Mouse (Mus musculus) embryonic fibroblast, embryonic 13.5 days (primary cell): ENCODE measurements at regions not wholly inside any gene's neighbourhood (a gene's known extent, or its start where the extent isn't known, plus 50 kb on each side); places are given as distances from the start of the nearest gene placed in this dataset.

Experiments used
- CTCF ChIP-seq: IDR thresholded peaks from 2 replicates; pipeline ENCODE4 v1.5.1; 2011; ENCODE audit warnings: mild to moderate bottlenecking, control low read depth, low read length, moderate library complexity, borderline replicate concordance; ENCODE audit not compliant: insufficient read depth
- POLR2A ChIP-seq: IDR thresholded peaks from 2 replicates; pipeline ENCODE4 v1.6.1; 2011; ENCODE audit warnings: low read depth, mild to moderate bottlenecking, control low read depth, low read length, moderate library complexity

DNA sequence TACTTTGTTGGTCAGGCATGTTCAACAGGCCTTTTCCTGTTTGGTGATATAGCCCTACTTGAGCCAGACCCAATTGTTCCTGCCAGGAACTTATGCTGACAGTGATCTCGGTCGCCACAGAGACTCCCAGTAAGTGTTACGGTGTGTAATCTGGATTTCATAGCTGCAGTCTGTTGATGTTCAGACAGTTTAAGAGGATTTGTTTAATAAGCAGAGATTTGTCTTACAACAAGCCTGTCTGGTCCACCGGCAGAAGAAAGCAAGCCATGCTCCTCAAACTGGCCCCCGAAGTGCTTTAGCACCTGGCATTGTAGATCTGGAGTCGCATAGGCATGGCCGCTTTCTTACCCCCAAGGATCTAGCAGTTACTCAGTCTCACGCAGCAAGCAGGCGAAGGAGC, 150.0 kb upstream of the Lcorl start:
- TF ChIP-seq CTCF (no peak), POLR2A (no peak)
